Mouse (Mus musculus) neutrophil, adult 5-6 weeks (primary cell): ENCODE measurements at regions not wholly inside any gene's neighbourhood (a gene's known extent, or its start where the extent isn't known, plus 50 kb on each side); places are given as distances from the start of the nearest gene placed in this dataset.

ENCODE experiments used
- ATAC-seq: fragments of 151-379, 151-347 bp; 2 replicates; pipeline ENCODE4 v1.8.0; 2017; ENCODE audit warnings: mild to moderate bottlenecking, moderate TSS enrichment; ENCODE audit not compliant: insufficient number of reproducible peaks, poor library complexity, low FRiP score, severe bottlenecking; ENCODE audit errors: extremely low read depth

- ATAC-seq: no peak
These were observed 105.1 kb downstream of the Mtx2 start for GRCm38 (mm10) chr2:74930702-74931101.

DNA sequence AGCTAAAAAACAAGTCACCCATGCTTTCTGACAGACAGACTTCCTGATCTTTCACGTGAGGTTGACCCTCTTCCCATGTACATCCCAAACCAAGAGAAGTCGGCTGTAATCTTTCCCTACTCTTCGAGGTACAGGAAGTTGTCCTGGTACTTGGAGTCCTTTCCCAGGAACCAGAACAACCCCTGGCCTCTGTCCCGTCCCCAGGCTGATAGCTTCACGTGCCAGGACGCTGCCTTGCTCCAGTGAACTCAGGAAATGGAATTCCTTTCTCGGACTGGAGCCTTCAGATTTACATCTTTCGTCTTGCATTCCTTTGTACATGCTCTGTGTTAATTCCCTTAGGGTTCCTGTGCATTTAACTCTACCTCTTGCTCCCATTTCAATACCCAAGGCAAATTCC lies 107.6 kb downstream of the Mtx2 start:
- ATAC-seq: no peak

GRCm38 (mm10) chr2:74933771-74934170 lies 108.2 kb downstream of the Mtx2 start:
- no peak for ATAC-seq

- ATAC-seq: no peak
These were observed 113.1 kb downstream of the Mtx2 start for GRCm38 (mm10) chr2:74938711-74939110.

GRCm38 (mm10) chr2:74941966-74942365 lies 116.4 kb downstream of the Mtx2 start:
- ATAC-seq: no peak

- ATAC-seq: no peak
These were observed 117.1 kb downstream of the Mtx2 start for GRCm38 (mm10) chr2:74942611-74943198.

GRCm38 (mm10) chr2:74945185-74945749 lies 119.7 kb downstream of the Mtx2 start:
- ATAC-seq: no peak

- ATAC-seq: no peak
These were observed 126.0 kb downstream of the Mtx2 start for GRCm38 (mm10) chr2:74951401-74952260.

- no peak for ATAC-seq
These were observed 128.5 kb downstream of the Mtx2 start for GRCm38 (mm10) chr2:74954101-74954500.

DNA sequence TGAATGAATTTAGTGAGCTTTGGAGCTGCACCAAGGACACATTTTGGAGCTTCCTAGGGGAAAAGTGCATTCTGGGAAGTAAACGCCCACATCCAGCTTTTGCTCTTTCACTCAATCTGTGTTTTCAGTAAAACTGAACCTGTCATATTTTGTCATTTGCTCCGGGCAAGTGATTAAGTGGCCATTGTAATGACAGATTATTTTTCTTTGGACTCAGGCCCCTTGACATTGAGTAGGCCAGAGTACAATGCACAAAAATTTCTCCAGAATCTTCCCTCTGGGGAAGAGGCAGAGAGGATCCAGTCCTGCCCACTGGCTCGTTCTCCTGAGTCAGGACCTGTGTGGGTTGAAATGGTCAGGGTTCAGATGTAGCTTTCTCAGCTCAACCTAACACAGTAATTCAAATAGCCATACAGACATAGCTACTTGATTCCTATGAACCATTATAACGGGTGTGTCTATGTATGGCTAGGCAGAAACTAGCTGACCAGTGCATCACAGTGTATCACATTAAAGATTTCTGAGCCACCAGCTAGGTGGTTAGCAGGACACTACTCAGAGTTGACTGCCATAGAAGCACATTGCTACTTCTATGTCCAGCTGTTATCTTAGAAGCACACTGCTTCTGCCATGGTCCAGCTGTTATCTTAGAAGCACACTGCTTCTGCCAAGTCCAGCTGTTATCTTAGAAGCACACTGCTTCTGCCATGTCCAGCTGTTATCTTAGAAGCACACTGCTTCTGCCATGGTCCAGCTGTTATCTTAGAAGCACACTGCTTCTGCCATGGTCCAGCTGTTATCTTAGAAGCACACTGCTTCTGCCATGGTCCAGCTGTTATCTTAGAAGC lies 129.9 kb downstream of the Mtx2 start:
- ATAC-seq: no peak

GRCm38 (mm10) chr2:74956129-74956450 lies 130.5 kb downstream of the Mtx2 start:
- ATAC-seq: no peak

GRCm38 (mm10) chr2:74956556-74956955 lies 131.0 kb downstream of the Mtx2 start:
- no peak for ATAC-seq

DNA sequence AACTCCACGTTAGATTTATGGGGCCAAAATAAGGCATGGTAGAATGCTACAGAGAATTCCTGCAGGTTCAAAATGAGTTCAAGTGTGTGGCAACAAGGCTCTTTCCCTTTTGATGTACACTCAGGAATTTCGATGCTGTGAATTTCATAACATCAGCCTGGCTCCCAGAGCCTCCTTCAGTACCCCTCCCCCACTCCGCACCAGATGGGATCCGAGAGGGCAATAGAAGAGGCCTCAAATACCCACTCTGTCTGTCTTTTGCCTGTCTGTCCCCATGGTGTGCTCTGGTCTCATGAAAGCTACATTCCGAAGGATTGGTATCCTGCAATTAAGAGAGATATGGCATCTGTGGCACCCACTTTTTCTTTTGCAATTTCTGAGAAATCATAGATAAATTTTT lies 134.3 kb downstream of the Mtx2 start:
- no peak for ATAC-seq

DNA sequence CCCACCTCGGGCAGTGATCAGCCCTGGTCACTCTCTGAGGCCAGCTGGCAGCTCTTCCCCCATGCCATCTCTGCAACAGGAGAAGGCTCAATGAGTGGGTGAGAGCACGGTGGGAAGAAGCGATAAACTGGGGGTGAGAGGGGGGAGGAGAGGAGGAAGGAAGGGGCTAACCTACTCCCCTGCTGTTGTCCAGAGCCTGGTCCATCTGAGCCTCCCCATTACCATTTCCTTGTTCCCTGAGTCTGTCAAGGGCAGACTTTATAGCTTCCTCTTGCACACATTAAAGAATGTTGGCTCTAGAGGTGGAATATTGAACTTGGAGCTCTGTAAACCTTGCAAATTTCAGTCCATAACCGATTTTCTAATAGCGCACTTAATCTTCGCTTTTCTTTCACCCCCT lies 136.8 kb downstream of the Mtx2 start:
- ATAC-seq: no peak

GRCm38 (mm10) chr2:74964360-74964759 lies 138.8 kb downstream of the Mtx2 start:
- ATAC-seq: no peak

DNA sequence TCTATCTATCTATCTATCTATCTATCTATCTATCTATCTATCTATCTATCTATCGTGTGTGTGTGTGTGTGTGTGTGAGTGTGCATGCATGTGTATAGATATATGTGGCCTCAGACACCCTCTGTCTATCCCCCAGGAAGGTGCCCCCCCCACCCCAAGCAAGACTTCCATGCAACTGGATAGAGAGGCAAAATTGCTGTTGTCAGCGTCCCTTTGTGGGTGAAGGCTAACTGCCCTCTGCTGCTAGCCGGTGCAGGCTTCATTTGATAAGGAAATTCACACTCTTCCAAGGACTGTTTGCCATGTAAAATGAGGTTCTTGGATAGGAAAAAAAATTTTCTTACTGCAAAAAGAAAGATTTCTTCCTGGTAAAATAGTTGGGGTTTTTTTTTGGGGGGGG lies 139.4 kb downstream of the Mtx2 start:
- ATAC-seq: no peak

DNA sequence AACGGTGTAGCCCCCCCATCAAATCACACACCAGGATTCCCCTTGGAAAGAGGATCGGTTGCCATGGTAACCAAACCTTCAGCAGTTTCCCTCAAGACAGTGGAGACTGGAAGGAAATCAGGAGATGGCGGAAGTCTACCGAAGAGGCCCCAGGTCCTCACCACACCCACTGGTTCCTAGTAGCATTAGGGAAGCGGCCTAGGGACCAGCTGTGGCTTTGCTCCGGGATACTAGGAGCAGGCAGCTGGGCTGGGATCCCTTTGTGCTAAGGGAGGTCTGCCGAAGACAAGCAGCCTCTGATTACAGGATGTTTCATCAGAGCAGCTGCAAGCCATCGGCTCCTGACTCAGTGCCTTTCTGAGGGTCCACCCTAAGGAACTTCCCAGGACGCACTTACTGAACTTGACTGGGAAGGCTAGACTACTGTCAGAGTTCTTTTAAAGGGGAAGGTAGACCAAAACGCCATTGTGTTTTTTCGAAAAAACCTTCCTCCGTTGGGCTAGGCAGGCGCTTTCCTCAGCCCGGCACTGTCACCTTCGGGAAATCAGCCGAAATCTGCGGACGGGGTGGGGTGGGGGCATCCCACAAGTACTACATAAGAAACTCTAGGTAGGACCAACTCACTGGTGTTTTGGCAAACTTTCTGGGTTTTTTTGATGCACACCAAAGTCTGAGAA lies 139.9 kb downstream of the Mtx2 start:
- ATAC-seq: no peak

DNA sequence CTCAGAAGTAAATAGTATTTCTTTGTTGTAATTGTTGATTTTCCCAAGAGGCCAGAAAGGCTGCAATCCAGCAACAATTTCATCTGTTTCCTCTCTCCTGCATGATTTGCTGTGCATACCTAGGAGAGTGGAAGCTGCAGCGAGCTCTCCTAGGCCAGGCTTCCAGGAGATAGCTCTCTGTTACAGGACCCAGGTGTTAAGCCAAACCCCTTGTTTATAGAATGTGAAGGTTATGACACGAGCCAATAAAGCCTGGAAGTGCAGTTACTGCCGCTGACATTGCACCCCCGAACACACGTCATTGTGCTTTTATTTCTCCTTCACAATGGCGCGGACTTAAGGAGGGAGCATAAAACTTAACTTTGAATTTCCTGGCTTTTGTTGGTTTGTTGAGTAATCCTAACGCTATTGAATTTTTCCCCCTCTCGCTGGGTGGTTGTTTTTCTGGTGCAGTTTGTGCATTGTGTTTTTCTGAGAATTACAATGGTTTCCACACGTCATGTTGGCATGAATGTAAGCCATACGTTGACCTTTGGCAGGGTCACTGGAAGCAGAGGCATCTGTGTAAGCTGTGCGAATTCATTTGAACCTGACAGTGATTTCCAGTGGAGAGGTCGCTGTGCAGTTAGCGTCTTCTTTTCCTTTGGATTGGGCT lies 145.1 kb downstream of the Mtx2 start:
- no peak for ATAC-seq

- ATAC-seq: no peak
These were observed 147.8 kb downstream of the Mtx2 start for GRCm38 (mm10) chr2:74973386-74973785.
